16 mouse cellular contexts compared by ENCODE assay signal in the genomic region with DNA sequence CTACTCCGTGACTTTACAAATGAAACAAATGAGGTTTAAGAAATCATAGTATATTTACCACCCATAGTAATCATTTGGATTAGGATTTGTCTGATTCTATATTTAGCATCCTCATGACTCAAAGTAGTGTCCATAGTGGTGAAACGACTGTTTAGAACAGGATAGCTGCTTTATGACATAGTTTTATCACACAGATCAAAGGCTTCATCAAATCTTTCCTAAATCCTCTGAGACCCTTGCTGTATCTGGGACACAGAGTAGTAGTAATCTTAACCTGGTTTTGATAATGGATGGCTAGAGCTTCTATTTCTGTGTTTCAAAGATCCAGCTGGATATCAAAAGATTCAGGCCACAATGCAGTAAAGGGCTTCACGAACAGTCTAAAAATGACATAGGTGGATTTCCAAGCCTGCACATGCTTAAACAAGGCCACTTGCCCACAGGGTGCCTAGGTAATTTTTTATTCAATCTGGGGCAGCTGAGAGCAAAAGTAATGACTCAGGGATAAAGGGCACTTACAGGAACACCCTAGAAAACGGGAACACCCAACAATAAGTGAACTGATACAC.
DNase-seq lines count a peak whose midpoint lies in the region; ATAC-seq and TF ChIP-seq lines count a peak whose summit lies in the region.
"Had no signal": no experiment of that assay in that cellular context is flagged by ENCODE, and none has a peak within 500 bp of the region (broad histone marks: within the 10 kb centered on the region; RNA-seq: fewer than 3 reads in every experiment).

No protein-coding gene starts in this region.

- intact Hi-C loops in heart, adult 2 months (cut with DNase I) = no loop called here
- intact Hi-C loops in heart, postnatal 36 days (cut with DNase I) = no loop called here

- TF ChIP-seq EP300 in heart, adult 2 months (IDR thresholded peaks at IDR 0.05; ENCODE audit: insufficient read depth, low read depth, low read length) = no peak

- no peak for DNase-seq in heart, adult 2 months
- no peak for DNase-seq in heart, postnatal 36 days
- peak; percentile 26 for DNase-seq in kidney, adult 2 months
- no peak for DNase-seq in kidney, adult 9 months
- DNase-seq in midbrain, embryonic 14.5 days = peak; percentile 4
- DNase-seq in midbrain, embryonic 10.5 days (ENCODE audit: low spot score) = no peak
- DNase-seq in gastrocnemius, adult 8-10 months (ENCODE audit: low spot score in 2 of 2) = no peak
- DNase-seq: adrenal gland, postnatal 10 days; cerebellum, adult 18-20 months; gastrocnemius, postnatal 10 days had no signal

- no peaks in the 10 kb centered on the region for H3K27me3 ChIP-seq in heart, adult 2 months (ENCODE audit: control insufficient read depth, insufficient read depth, low read length)
- H3K27me3 ChIP-seq in kidney, adult 2 months (replicated peaks; ENCODE audit: control insufficient read depth, insufficient read depth, low read length) = no peaks in the 10 kb centered on the region
- H3K27me3 ChIP-seq in midbrain, embryonic 14.5 days (ENCODE audit: control insufficient read depth, insufficient read depth, low read length) = no peaks in the 10 kb centered on the region
- no peaks in the 10 kb centered on the region for H3K27me3 ChIP-seq in midbrain, embryonic 10.5 days (ENCODE audit: low read depth, poor library complexity, severe bottlenecking)
- no peaks in the 10 kb centered on the region for H3K27me3 ChIP-seq in forebrain, embryonic 15.5 days
- H3K27me3 ChIP-seq: intestine, embryonic 15.5 days had no signal

- H3K9ac ChIP-seq in heart, adult 2 months (ENCODE audit: low read depth, low read length) = no peak overlapping the region
- no peak overlapping the region for H3K9ac ChIP-seq in midbrain, embryonic 14.5 days (replicated peaks; ENCODE audit: low read length)
- H3K9ac ChIP-seq in forebrain, embryonic 15.5 days (replicated peaks) = no peak overlapping the region
- H3K9ac ChIP-seq: hindbrain, embryonic 14.5 days; intestine, embryonic 15.5 days had no signal

- WGBS in heart, adult 2 months = 61% methylated on average over 4 of the region's 4 CpGs
- WGBS in kidney, adult 2 months = 50% methylated on average over 4 of the region's 4 CpGs
- WGBS in midbrain, embryonic 14.5 days = 77% methylated on average over 4 of the region's 4 CpGs
- WGBS in midbrain, embryonic 10.5 days = 86% methylated on average over 4 of the region's 4 CpGs
- 76% methylated on average over 4 of the region's 4 CpGs for WGBS in forebrain, embryonic 15.5 days

- H3K79me2 ChIP-seq in heart, adult 2 months (replicated peaks; ENCODE audit: control insufficient read depth, insufficient read depth, low read length) = peaks cover 1% of the 10 kb centered on the region; the same call in 1 of the 2 replicates

- no peak for ATAC-seq in midbrain, embryonic 14.5 days (ENCODE audit: low FRiP score, low TSS enrichment)
- ATAC-seq in forebrain, embryonic 15.5 days (replicated peaks) = no peak
- ATAC-seq: intestine, embryonic 15.5 days had no signal

- H3K4me3 ChIP-seq in heart, adult 2 months = no peak overlapping the region
- H3K4me3 ChIP-seq in kidney, adult 2 months (ENCODE audit: insufficient read depth, low read depth, low read length) = no peak overlapping the region
- no peak overlapping the region for H3K4me3 ChIP-seq in midbrain, embryonic 14.5 days (replicated peaks; ENCODE audit: low read depth, low read length)
- no peak overlapping the region for H3K4me3 ChIP-seq in midbrain, embryonic 10.5 days
- no peak overlapping the region for H3K4me3 ChIP-seq in forebrain, embryonic 15.5 days
- H3K4me3 ChIP-seq: embryonic facial prominence, embryonic 10.5 days; heart, embryonic 10.5 days; hindbrain, embryonic 10.5 days; intestine, embryonic 15.5 days had no signal

- H3K9me3 ChIP-seq in midbrain, embryonic 14.5 days (ENCODE audit: control insufficient read depth, low read length) = no peaks in the 10 kb centered on the region
- H3K9me3 ChIP-seq in midbrain, embryonic 10.5 days (replicated peaks) = no peaks in the 10 kb centered on the region
- H3K9me3 ChIP-seq in forebrain, embryonic 15.5 days = no peaks in the 10 kb centered on the region
- H3K9me3 ChIP-seq: embryonic facial prominence, embryonic 10.5 days; heart, embryonic 10.5 days; hindbrain, embryonic 10.5 days; intestine, embryonic 15.5 days had no signal

- TF ChIP-seq CTCF in heart, adult 2 months (IDR thresholded peaks at IDR 0.05) = no peak
- no peak for TF ChIP-seq CTCF in kidney, adult 2 months (conservative IDR thresholded peaks at IDR 0.05; ENCODE audit: insufficient read depth, insufficient read length, low read depth, low read length)

- H3K4me2 ChIP-seq in midbrain, embryonic 14.5 days (ENCODE audit: low read length) = no peak overlapping the region
- H3K4me2 ChIP-seq in forebrain, embryonic 15.5 days (replicated peaks) = no peak overlapping the region
- H3K4me2 ChIP-seq: hindbrain, embryonic 14.5 days; intestine, embryonic 15.5 days had no signal

- peaks cover 11% of the 10 kb centered on the region for H3K36me3 ChIP-seq in heart, adult 2 months (ENCODE audit: control insufficient read depth, insufficient read depth, low read length)
- 0 out of 2 replicates have a peak, but pooled peaks cover 2% of the 10 kb centered on the region for H3K36me3 ChIP-seq in kidney, adult 2 months (ENCODE audit: control insufficient read depth, insufficient read depth, low read length)
- H3K36me3 ChIP-seq in midbrain, embryonic 14.5 days (ENCODE audit: control insufficient read depth, insufficient read depth, low read length) = no peaks in the 10 kb centered on the region
- H3K36me3 ChIP-seq in midbrain, embryonic 10.5 days = no peaks in the 10 kb centered on the region
- no peaks in the 10 kb centered on the region for H3K36me3 ChIP-seq in forebrain, embryonic 15.5 days
- H3K36me3 ChIP-seq: embryonic facial prominence, embryonic 10.5 days; heart, embryonic 10.5 days; hindbrain, embryonic 10.5 days; intestine, embryonic 15.5 days had no signal

- no peak for TF ChIP-seq POLR2A in heart, adult 2 months (IDR thresholded peaks at IDR 0.05; ENCODE audit: insufficient read depth, low read depth, low read length)
- TF ChIP-seq POLR2A in kidney, adult 2 months (IDR thresholded peaks at IDR 0.05; ENCODE audit: low read depth, low read length) = no peak

- peaks cover 7% of the 10 kb centered on the region for H3K4me1 ChIP-seq in heart, adult 2 months (ENCODE audit: control insufficient read depth, insufficient read depth, low read length)
- H3K4me1 ChIP-seq in kidney, adult 2 months (ENCODE audit: control insufficient read depth, insufficient read depth, low read length) = peaks cover 7% of the 10 kb centered on the region; the same call in 1 of the 2 replicates
- H3K4me1 ChIP-seq in midbrain, embryonic 14.5 days (ENCODE audit: control insufficient read depth, insufficient read depth, low read length) = no peaks in the 10 kb centered on the region
- H3K4me1 ChIP-seq in midbrain, embryonic 10.5 days = no peaks in the 10 kb centered on the region
- H3K4me1 ChIP-seq in forebrain, embryonic 15.5 days = 0 out of 2 replicates have a peak, but pooled peaks cover 4% of the 10 kb centered on the region
- H3K4me1 ChIP-seq: embryonic facial prominence, embryonic 10.5 days; hindbrain, embryonic 10.5 days had no signal

- H3K27ac ChIP-seq in heart, adult 2 months = peak overlapping the region; percentile 61
- H3K27ac ChIP-seq in kidney, adult 2 months (ENCODE audit: insufficient read depth, low read depth, low read length) = no peak overlapping the region
- no peak overlapping the region for H3K27ac ChIP-seq in midbrain, embryonic 14.5 days (replicated peaks; ENCODE audit: low read depth, low read length)
- no peak overlapping the region for H3K27ac ChIP-seq in midbrain, embryonic 10.5 days (replicated peaks)
- no peak overlapping the region for H3K27ac ChIP-seq in forebrain, embryonic 15.5 days (replicated peaks)
- H3K27ac ChIP-seq: embryonic facial prominence, embryonic 10.5 days; heart, embryonic 10.5 days; hindbrain, embryonic 10.5 days; hindbrain, embryonic 14.5 days; intestine, embryonic 15.5 days had no signal

Comparison
In these comparisons a context has a peak if more than half of its experiments do, and no peak if none do; other contexts are left out.
1. DNase-seq: peak in kidney, adult 2 months (single experiment) and midbrain, embryonic 14.5 days (single experiment); none in heart, adult 2 months (0 of 2), heart, postnatal 36 days (0 of 2), kidney, adult 9 months (single experiment), midbrain, embryonic 10.5 days (single experiment) and gastrocnemius, adult 8-10 months (0 of 2).